Mouse (Mus musculus): ENCODE measurements around the gene Exoc7.

DNA sequence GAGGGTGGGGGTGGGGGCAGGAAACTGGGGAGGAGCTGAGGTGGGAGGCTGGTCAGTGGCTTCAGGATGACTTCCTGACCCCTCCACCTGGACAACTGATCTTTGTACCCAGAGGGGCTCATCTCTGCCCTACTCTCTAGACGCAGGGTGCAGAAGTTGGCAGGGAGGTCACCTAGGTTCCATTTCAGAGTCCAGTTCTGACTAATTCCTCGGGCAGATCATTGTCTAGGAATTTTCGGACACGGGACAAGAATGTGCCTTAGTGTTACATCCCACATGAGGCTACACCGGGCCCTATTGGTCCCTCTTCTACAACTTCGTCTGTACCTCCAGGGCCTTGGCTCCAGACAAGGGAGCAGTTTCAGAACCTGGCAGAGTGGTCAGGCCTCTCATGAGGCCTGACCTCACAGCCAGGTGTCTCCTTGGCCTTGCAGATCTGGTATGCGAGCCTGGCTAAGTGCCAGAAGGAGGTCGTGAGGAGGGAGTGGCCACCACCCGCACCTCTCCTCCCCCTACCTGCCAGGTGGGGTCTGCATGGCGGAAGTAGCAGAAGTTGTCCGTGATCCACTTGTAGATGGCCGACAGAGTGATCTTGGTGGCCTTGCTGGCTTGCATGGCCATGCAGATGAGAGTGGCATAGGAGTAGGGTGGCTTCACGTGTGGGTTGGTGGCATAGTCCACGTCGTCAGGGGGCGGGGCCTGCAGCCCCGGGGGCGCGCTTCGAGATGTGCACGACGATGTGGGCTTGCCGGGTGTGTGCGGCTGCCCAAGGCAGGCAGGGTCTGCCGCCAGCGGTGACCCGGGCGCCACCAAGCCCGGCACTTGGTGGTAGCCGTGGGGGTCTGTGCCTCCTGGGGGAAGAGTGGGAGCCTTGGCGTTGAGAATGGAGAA is 26.7 kb upstream of the Exoc7 start:
- TF ChIP-seq POLR2A (IDR thresholded peaks at IDR 0.05; ENCODE audit: insufficient read depth, low read depth, low read length) (no peak), CTCF (IDR thresholded peaks at IDR 0.05; ENCODE audit: insufficient read depth, low read depth, low read length) (no peak)

Measured in olfactory bulb, adult 2 months (tissue).